In the genomic region with DNA sequence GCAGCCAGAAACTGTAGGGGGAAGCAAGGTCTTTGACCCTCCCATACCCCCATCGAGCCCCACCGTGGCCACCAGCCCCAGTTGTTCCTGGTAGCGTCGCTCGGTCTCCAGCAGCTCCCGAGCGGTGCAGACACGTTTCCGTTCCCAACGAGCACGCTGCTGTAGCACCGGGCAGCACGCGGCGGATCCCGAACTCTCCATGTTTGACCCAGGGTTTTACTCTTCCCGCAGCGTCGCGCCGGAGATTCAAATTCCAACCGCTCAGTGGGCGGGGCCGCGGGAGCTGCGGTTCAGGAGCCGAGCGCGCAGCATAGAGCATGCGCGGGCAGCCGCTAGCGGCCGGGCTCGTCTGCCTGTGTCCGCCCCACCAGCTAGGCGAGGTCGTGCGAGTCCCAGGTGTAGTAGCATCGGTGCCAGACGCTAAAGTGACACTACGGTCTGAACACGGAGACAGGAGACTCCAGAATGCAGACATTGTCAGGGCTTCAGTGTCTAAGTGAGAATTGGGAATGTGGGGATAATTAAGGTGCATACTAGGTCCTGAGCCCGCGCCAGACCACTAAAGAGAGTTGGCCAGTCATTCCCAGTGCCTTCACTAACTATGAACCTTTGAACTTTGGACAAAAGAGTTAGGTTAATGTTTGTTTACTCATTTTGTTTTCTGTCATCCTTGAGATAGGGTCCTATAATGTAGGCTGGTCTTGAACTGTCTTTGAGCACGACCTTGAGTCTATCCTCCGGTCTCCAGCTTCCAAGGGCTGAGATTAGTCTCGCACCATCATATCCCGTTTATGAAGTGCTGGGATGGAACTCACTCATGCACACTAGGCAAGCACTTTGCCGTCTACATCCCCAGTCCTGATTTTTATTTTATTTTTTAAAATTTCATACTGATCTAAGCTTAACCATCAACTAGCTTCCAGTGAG, we compare ENCODE assay signal across 7 mouse cellular contexts. TPM values are rescaled to one million over a fixed set of nuclear protein-coding genes. Genes with fewer than 3 reads are reported as not detected.
DNase-seq lines count a peak whose midpoint lies in the region; ATAC-seq and TF ChIP-seq lines count a peak whose summit lies in the region.

A gene (minus strand): TSS at position 289 of the 927 bp plus-strand sequence.

- H3K27ac ChIP-seq in gastrocnemius, adult 2 months = peak within 1 kb of the TSS; percentile 53; the same call in 1 of the 2 replicates
- no peak within 1 kb of the TSS for H3K27ac ChIP-seq in hindbrain, embryonic 16.5 days (ENCODE audit: low read depth, low read length)

- WGBS in hindbrain, embryonic 16.5 days = 6% methylated on average over 50 of the region's 50 CpGs

- TF ChIP-seq CTCF in gastrocnemius, adult 2 months (IDR thresholded peaks at IDR 0.05) = no peak

- peak; percentile 75 for DNase-seq in adipocyte (ENCODE audit: low spot score)
- peak; percentile 84 to 91 for DNase-seq in cerebellum, postnatal 25 days
- peak; percentile 91 for DNase-seq in gastrocnemius, adult 2 months
- peak; percentile 69 to 72 for DNase-seq in left cerebral cortex, postnatal 25 days (ENCODE audit: low spot score in 2 of 2)
- peak; percentile 78 for DNase-seq in right cerebral cortex, postnatal 4 days

- H3K36me3 ChIP-seq in hindbrain, embryonic 16.5 days (ENCODE audit: control insufficient read depth, insufficient read depth, low read length) = no peaks in the 10 kb centered on the region

- intact Hi-C loops in gastrocnemius, adult 2 months (cut with DNase I) = loop anchor here (10.0 kb wide), 1 partner anchor 455 kb away; a partner anchor contains a TSS
- intact Hi-C loops in left cerebral cortex, postnatal 25 days (cut with DNase I) = no loop called here

- no peaks in the 10 kb centered on the region for H3K9me3 ChIP-seq in hindbrain, embryonic 16.5 days (ENCODE audit: control insufficient read depth, low read length)

- H3K4me1 ChIP-seq in hindbrain, embryonic 16.5 days (ENCODE audit: control insufficient read depth, insufficient read depth, low read depth, low read length) = peaks cover 8% of the 10 kb centered on the region

- peak within 1 kb of the TSS; percentile 76 for H3K4me3 ChIP-seq in gastrocnemius, adult 2 months
- peak within 1 kb of the TSS; percentile 56 for H3K4me3 ChIP-seq in hindbrain, embryonic 16.5 days (ENCODE audit: low read length)

- peak within 1 kb of the TSS; percentile 65 for H3K9ac ChIP-seq in hindbrain, embryonic 16.5 days (ENCODE audit: low read depth, low read length)

- peak within 1 kb of the TSS; percentile 88 for H3K4me2 ChIP-seq in hindbrain, embryonic 16.5 days (ENCODE audit: low read length)

- peak; percentile 85 for ATAC-seq in hindbrain, embryonic 16.5 days
- peak; percentile 71 for ATAC-seq in megakaryocyte-erythroid progenitor cell, adult 5-6 weeks (replicated peaks; ENCODE audit: low FRiP score, low TSS enrichment, poor library complexity, severe bottlenecking)

- H3K27me3 ChIP-seq in hindbrain, embryonic 16.5 days (replicated peaks; ENCODE audit: control insufficient read depth, insufficient read depth, low read length) = no peaks in the 10 kb centered on the region

RNA-seq across cellular contexts. Expression of the gene that starts here (rescaled TPM):
- total RNA-seq in gastrocnemius, adult 2 months (2021) = not detected
- polyA plus RNA-seq in hindbrain, embryonic 16.5 days (2015; fragmentation: Nextera tagmentation; extraction: Ambion mirVana) = 8.2 and 10.7 TPM in 2 replicates
- under 1 TPM; 0.37 to 0.96 TPM for total RNA-seq in left cerebral cortex, postnatal 25 days (2021)
- 44.3 and 50.3 TPM in 2 replicates for total RNA-seq in megakaryocyte-erythroid progenitor cell, adult 5-6 weeks (2014; fragmentation: Nextera tagmentation)
- total RNA-seq in megakaryocyte-erythroid progenitor cell, adult 5-6 weeks (2017) = 27.2 and 32.7 TPM in 2 replicates

Comparison
In these comparisons a context has a peak if more than half of its experiments do, and no peak if none do; other contexts are left out.
1. RNA of the gene that starts here (total RNA-seq): 27.2 to 50.3 TPM in megakaryocyte-erythroid progenitor cell, adult 5-6 weeks; 0.37 to 0.96 TPM in left cerebral cortex, postnatal 25 days and not detected in gastrocnemius, adult 2 months; every median in the first group is over 10 times any median in the second.
2. Peak in DNase-seq, H3K4me3 ChIP-seq and H3K27ac ChIP-seq in gastrocnemius, adult 2 months; RNA of the gene not detected or under 1 TPM.
3. Peak in DNase-seq in left cerebral cortex, postnatal 25 days; RNA of the gene not detected or under 1 TPM.
4. Peak in every context shown above with its lines, with median percentiles within 50 percentile points of each other: DNase-seq.